Mouse (Mus musculus) cerebellum, adult 11-12 months (tissue): Measurements from ENCODE around the gene Zcchc24.
"Not testable (repeated sequence)": the region's sequence is repeated elsewhere in the genome, so short reads cannot be mapped to it uniquely, and the experiment has no call there.

Source experiments
- DNase-seq: peaks from one replicate; pipeline ENCODE4 v3.0.0; 2022

The Zcchc24 gene

GRCm38 (mm10) chr14:25768915-25769625 lies at the start of gene Zcchc24:
Zcchc24 (minus strand) TSS chr14:25769039.
- DNase-seq, result peak; percentile 55

- DNase-seq, result peak; percentile 53
These were observed 47.6 kb upstream of the Zcchc24 start for GRCm38 (mm10) chr14:25816416-25816815.

DNA sequence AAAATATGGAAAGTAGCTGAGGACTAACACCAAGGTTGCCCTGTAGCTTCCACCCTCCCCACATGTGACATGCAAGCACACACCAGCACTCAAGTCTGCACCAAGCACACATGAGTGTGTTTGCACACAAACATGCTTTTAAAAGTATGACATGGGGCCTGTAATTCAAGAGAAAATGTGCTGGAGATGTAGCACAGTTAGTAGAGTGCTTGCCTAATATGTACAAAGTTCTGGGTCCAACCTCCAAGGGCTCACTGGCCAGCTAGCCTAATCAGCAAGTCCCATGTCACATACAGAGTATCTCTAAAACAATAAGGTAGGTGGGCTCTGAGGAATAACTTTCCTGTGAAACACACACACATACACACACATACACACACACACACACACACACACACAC lies 45.3 kb upstream of the Zcchc24 start:
- DNase-seq, result no peak

GRCm38 (mm10) chr14:25811026-25811425 lies 42.2 kb upstream of the Zcchc24 start:
- DNase-seq, result not testable (repeated sequence)

GRCm38 (mm10) chr14:25806561-25806960 lies 37.7 kb upstream of the Zcchc24 start:
- no peak for DNase-seq

DNA sequence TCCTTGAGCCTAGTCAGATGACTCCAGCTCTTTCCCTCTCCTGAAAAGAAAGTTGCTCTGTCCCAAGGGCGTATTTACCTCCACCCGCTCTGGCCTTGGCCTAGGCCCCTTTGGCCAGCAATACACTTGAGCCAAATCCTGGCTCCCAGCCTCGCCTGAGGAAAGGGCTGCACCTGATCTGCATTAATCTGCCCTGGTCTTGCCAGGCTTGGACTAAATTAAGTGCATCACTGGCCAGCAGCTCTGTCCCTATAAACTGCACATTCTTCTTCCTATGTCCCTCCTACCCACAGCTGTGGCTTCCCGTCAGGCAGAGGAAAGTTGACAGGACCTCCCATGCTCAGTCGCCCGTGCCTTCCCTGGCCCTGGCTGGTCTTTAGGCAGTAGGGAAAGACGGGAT lies 37.0 kb upstream of the Zcchc24 start:
- DNase-seq, result peak; percentile 20

GRCm38 (mm10) chr14:25803246-25803809 lies 34.5 kb upstream of the Zcchc24 start:
- DNase-seq, result no peak

GRCm38 (mm10) chr14:25802511-25802910 lies 33.7 kb upstream of the Zcchc24 start:
- no peak for DNase-seq

- DNase-seq, result peak; percentile 49
These were observed 31.5 kb upstream of the Zcchc24 start for GRCm38 (mm10) chr14:25800166-25800960.

- no peak for DNase-seq
These were observed 27.8 kb upstream of the Zcchc24 start for GRCm38 (mm10) chr14:25796619-25797018.

- no peak for DNase-seq
These were observed 26.8 kb upstream of the Zcchc24 start for GRCm38 (mm10) chr14:25795561-25796174.

DNA sequence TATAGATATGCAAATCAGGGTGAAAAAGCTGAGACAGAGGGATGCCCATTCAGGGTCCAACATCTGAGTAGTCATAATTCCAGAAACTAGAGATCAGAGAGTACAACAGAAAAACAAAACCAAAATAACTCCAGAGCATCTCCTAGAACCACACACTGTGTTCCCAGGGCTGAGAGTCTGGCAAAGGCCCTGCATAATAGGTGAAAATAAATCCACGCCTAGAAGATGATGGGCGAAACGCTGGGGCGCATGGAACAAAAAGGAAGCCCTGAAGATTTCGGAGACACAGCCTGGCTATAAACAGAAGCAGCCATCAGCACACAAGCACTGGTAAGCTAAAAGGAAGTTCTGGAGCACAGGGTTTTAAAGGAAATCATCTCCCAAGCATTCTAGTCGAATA lies 26.2 kb upstream of the Zcchc24 start:
- DNase-seq, result no peak

DNA sequence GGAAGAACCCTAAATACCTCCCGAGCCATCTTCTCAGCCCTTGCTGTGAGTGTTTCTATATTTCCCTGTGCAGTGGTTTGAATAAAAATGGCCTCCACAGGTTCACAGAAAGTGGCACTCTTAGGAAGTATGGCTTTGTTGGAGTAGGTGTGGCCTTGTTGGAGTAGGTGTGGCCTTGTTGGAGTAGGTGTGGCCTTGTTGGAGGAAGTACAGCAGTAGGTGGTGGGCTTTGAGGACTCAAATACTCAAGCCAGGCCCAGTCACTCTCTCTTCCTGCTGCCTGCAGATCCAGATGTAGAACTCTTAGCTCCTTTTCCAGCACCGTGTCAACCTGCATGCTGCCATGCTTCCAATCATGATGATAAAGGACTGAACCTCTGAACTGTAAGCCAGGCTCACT lies 25.5 kb upstream of the Zcchc24 start:
- no peak for DNase-seq

- no peak for DNase-seq
These were observed 22.0 kb upstream of the Zcchc24 start for GRCm38 (mm10) chr14:25790768-25791302.

- no peak for DNase-seq
These were observed 21.1 kb upstream of the Zcchc24 start for GRCm38 (mm10) chr14:25789946-25790345.

- DNase-seq, result no peak
These were observed 20.4 kb upstream of the Zcchc24 start for GRCm38 (mm10) chr14:25789207-25789606.

- DNase-seq, result no peak
These were observed 19.4 kb upstream of the Zcchc24 start for GRCm38 (mm10) chr14:25788201-25788600.

- DNase-seq, result no peak
These were observed 18.6 kb upstream of the Zcchc24 start for GRCm38 (mm10) chr14:25787387-25787910.

GRCm38 (mm10) chr14:25786959-25787358 lies 18.1 kb upstream of the Zcchc24 start:
- DNase-seq, result no peak

- DNase-seq, result no peak
These were observed 16.4 kb upstream of the Zcchc24 start for GRCm38 (mm10) chr14:25785210-25785609.

DNA sequence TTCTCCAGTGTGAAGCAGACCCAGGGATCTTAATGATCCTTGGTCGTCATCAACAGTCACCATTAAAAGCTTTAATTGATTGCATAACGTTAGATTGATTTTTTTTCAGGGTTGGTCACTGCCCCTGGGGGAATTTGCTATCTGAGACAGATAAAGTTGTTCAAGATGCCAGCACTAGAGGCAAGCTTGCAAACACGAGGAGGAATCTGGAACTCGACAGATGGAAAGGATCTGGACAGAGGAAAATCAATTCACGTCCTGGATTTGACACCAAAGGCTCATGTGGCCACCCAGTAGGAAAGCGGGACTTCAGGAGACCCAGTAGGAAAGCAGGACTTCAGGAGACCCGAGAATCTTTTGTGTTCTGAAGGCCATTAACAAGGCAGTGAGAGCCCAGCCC lies 14.4 kb upstream of the Zcchc24 start:
- no peak for DNase-seq

- DNase-seq, result no peak
These were observed 11.8 kb upstream of the Zcchc24 start for GRCm38 (mm10) chr14:25780601-25781000.

GRCm38 (mm10) chr14:25776294-25776693 lies 7.5 kb upstream of the Zcchc24 start:
- no peak for DNase-seq
